Mouse (Mus musculus): ENCODE measurements at regions not wholly inside any gene's neighbourhood (a gene's known extent, or its start where the extent isn't known, plus 50 kb on each side); places are given as distances from the start of the nearest gene placed in this dataset.

- 45% methylated on average over 3 of the region's 3 CpGs for WGBS
- H3K36me3 ChIP-seq (ENCODE audit: insufficient read depth, low read length), result no peaks in the 10 kb centered on the region
- no peak overlapping the region for H3K27ac ChIP-seq
- no peak for TF ChIP-seq CTCF (IDR thresholded peaks at IDR 0.05; ENCODE audit: low read depth)
- H3K4me1 ChIP-seq (ENCODE audit: insufficient read depth, low read length), result no peaks in the 10 kb centered on the region
- DNase-seq (ENCODE audit: low spot score) (peak; percentile 54), ATAC-seq (no peak)
- H3K4me2 ChIP-seq (ENCODE audit: low read depth, low read length), result no peak overlapping the region
- no peaks in the 10 kb centered on the region for H3K27me3 ChIP-seq (ENCODE audit: insufficient read depth, low read length)
- H3K9ac ChIP-seq (replicated peaks; ENCODE audit: low read length), result no peak overlapping the region
- H3K4me3 ChIP-seq (ENCODE audit: low read length), result no peak overlapping the region
- no peaks in the 10 kb centered on the region for H3K9me3 ChIP-seq (ENCODE audit: low read length)
Measured at GRCm38 (mm10) chr14:83959111-83959510, 484.3 kb upstream of the Pcdh17 start.

GRCm38 (mm10) chr14:83983566-83983965, 459.8 kb upstream of the Pcdh17 start:
- DNase-seq (ENCODE audit: low spot score), result no peak
- H3K36me3 ChIP-seq (ENCODE audit: insufficient read depth, low read length), result no peaks in the 10 kb centered on the region
- no peak for ATAC-seq
- no peak for TF ChIP-seq CTCF (IDR thresholded peaks at IDR 0.05; ENCODE audit: low read depth)
- no peak overlapping the region for H3K27ac ChIP-seq
- H3K4me2 ChIP-seq (ENCODE audit: low read depth, low read length), result no peak overlapping the region
- WGBS, result 79% methylated on average over 3 of the region's 3 CpGs
- H3K27me3 ChIP-seq (ENCODE audit: insufficient read depth, low read length), result no peaks in the 10 kb centered on the region
- no peaks in the 10 kb centered on the region for H3K4me1 ChIP-seq (ENCODE audit: insufficient read depth, low read length)
- no peak overlapping the region for H3K4me3 ChIP-seq (ENCODE audit: low read length)
- H3K9me3 ChIP-seq (ENCODE audit: low read length), result no peaks in the 10 kb centered on the region
- no peak overlapping the region for H3K9ac ChIP-seq (replicated peaks; ENCODE audit: low read length)
